Mouse (Mus musculus): ENCODE results near the gene Macrod1. TPM values are rescaled to one million over a fixed set of nuclear protein-coding genes. Genes with fewer than 3 reads are reported as not detected.
A peak's percentile ranks its signal among the peaks of the same experiment; 100 is the strongest.
"Not testable (repeated sequence)": the region's sequence is repeated elsewhere in the genome, so short reads cannot be mapped to it uniquely, and the experiment has no call there.

The Macrod1 gene
- polyA plus RNA-seq, 1 experiment, result 22.2 TPM

DNA sequence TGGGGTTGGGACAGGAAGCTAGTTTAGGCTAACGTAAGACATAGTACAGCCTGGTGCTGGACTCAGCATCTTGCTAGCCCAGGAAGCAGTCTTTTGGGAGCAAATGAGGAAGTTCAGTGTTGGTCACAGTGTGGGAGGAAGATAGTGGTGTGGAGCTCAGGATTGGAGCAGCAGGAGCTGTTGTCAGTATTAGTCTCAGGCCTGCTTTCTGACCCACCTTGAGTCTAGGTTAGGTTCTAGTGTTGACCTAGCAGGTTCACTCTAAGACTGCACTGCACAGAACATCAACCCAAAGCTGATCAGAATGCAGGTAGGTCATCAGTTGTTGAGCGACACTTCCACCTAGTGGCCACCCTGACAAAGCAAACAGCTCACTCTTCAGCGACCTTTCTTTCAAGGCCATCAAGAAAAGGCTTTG lies 36.4 kb upstream of the Macrod1 start:
- TF ChIP-seq CTCF (IDR thresholded peaks at IDR 0.05; ENCODE audit: extremely low read depth, insufficient read depth, low read length) (peak; percentile 66), POLR2A (IDR thresholded peaks at IDR 0.05; ENCODE audit: extremely low read depth, insufficient read depth, low read length) (no peak)
- Histone ChIP-seq H3K4me1 (ENCODE audit: control insufficient read depth, insufficient read depth, low read length) (no peaks in the 10 kb centered on the region), H3K4me3 (ENCODE audit: insufficient read depth, low read length) (no peak overlapping the region), H3K27ac (ENCODE audit: insufficient read depth, low read length) (no peak overlapping the region)

DNA sequence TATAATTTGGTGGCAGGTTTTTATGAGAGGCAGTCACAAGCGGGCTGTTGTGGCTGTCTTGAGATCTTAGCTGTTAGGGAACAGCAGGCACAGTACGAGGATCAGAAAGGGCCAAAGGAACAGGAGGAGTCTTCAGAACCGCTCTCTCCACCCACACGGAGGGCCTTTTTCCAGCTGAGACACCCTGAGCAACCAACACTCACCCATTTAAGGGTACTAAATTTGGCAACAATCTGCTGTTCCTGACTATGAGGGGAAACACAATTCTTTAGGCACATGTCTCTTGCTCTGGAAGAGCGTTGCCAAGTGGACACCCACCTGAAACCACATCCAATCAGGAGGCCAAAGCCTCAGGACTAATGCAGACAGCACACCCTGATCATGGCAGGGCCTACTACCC lies 27.1 kb upstream of the Macrod1 start:
- TF ChIP-seq POLR2A (IDR thresholded peaks at IDR 0.05; ENCODE audit: extremely low read depth, insufficient read depth, low read length), result no peak
- TF ChIP-seq CTCF (IDR thresholded peaks at IDR 0.05; ENCODE audit: extremely low read depth, insufficient read depth, low read length), result no peak
- no peak overlapping the region for H3K27ac ChIP-seq (ENCODE audit: insufficient read depth, low read length)
- peaks cover 3% of the 10 kb centered on the region for H3K4me1 ChIP-seq (ENCODE audit: control insufficient read depth, insufficient read depth, low read length)
- no peak overlapping the region for H3K4me3 ChIP-seq (ENCODE audit: insufficient read depth, low read length)

DNA sequence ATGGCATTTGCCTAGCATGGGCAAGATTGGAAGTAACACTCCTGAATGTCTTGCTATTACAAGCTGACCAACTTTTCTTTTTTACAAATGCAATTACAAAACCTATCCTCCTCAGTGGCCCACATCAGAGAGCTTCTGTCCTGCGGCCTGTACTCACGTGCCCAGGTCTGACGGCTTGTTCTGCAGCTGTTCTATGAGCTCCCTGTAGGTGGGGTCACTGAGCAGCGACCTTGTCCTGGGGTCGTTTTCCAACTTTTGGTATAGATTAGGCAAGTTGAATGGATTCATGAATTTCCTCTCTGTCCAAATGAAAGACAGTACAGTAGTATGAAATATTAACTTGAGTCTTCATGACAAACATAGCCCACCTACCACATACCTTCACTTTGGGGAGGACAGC lies 22.6 kb upstream of the Macrod1 start:
- TF ChIP-seq CTCF (IDR thresholded peaks at IDR 0.05; ENCODE audit: extremely low read depth, insufficient read depth, low read length) (no peak), POLR2A (IDR thresholded peaks at IDR 0.05; ENCODE audit: extremely low read depth, insufficient read depth, low read length) (no peak)
- no peak overlapping the region for H3K27ac ChIP-seq (ENCODE audit: insufficient read depth, low read length)
- H3K4me3 ChIP-seq (ENCODE audit: insufficient read depth, low read length), result no peak overlapping the region
- peaks cover 6% of the 10 kb centered on the region for H3K4me1 ChIP-seq (ENCODE audit: control insufficient read depth, insufficient read depth, low read length)

DNA sequence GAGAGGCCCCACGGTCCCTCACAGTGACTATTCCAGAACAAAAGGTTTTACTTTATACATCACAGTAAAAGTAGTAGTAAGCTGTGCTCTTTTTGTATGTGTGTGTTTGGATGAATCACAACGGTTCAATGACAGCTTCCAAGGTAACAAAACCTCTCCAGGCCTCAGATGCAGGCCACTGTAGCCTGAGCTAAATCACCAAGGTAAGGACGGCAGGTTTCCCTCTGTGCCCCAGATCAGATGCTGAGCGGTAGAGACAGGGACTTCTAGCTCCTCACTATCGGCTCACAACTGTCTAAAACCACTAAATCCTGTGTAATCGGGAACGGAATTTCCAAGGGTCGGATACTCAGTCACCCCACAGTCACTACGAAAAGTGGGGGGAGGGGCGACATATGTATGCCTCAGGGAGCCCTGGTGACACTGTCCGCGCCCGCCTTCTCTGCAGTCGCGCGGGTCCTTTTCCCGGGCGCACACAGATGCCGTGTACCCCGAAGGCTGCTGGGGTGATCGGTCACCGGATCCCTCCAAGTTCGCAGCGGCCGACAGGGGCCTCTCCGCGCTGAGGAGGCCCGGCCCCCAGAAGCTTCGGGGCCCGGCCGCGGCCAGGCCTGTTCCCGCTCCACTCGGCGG lies 17.4 kb upstream of the Macrod1 start:
- peaks cover 3% of the 10 kb centered on the region for H3K4me1 ChIP-seq (ENCODE audit: control insufficient read depth, insufficient read depth, low read length)
- no peak for TF ChIP-seq CTCF (IDR thresholded peaks at IDR 0.05; ENCODE audit: extremely low read depth, insufficient read depth, low read length)
- TF ChIP-seq POLR2A (IDR thresholded peaks at IDR 0.05; ENCODE audit: extremely low read depth, insufficient read depth, low read length), result no peak
- H3K4me3 ChIP-seq (ENCODE audit: insufficient read depth, low read length), result peak overlapping the region; percentile 57
- no peak overlapping the region for H3K27ac ChIP-seq (ENCODE audit: insufficient read depth, low read length)

DNA sequence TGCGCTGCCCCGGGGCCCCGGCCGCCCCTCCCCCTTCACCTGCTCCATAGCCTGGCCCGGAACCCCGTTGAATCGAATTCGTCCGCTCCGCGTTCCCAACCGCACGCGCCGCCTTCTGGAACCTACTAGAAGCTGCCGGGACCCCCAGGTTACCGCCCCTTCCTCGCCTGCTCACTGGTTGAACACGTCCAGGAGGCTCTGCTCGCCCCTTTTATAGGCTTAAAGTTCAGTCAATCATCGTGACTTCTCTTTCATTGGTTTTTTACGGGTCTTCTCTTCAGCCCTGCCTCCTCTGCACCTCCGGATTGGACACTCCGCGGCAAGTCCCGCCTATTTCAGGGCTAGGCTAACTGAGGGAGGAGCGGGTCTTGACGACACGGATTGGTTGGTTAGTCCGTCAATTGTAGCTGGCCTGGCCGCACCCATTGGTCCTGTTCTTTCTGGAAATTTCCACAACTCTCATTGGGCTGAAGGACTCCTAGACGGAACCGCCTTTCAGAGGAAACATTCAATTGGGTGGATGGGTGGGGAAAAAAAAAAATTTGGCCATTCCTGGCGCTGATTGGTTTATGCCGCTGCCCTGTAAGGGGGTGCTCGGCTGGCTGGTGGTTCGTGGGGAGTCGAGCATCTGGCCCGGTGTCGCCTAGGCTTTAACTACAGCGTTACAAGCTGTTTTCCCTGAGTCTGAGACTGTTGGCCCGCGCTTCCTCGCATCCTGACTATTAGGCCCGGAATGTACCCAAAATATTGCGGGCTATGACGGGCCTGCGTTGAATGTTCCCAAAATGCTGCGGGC lies 16.6 kb upstream of the Macrod1 start, which contains the start of gene Stip1:
TSS of gene Stip1 (minus strand) at position 127 of the 796 bp plus-strand sequence.
- peak within 1 kb of the TSS; percentile 72 for H3K27ac ChIP-seq (ENCODE audit: insufficient read depth, low read length)
- H3K4me3 ChIP-seq (ENCODE audit: insufficient read depth, low read length), result peak within 1 kb of the TSS; percentile 57
- TF ChIP-seq CTCF (IDR thresholded peaks at IDR 0.05; ENCODE audit: extremely low read depth, insufficient read depth, low read length) (no peak), POLR2A (IDR thresholded peaks at IDR 0.05; ENCODE audit: extremely low read depth, insufficient read depth, low read length) (peak; percentile 98)
- H3K4me1 ChIP-seq (ENCODE audit: control insufficient read depth, insufficient read depth, low read length), result peaks cover 3% of the 10 kb centered on the region

DNA sequence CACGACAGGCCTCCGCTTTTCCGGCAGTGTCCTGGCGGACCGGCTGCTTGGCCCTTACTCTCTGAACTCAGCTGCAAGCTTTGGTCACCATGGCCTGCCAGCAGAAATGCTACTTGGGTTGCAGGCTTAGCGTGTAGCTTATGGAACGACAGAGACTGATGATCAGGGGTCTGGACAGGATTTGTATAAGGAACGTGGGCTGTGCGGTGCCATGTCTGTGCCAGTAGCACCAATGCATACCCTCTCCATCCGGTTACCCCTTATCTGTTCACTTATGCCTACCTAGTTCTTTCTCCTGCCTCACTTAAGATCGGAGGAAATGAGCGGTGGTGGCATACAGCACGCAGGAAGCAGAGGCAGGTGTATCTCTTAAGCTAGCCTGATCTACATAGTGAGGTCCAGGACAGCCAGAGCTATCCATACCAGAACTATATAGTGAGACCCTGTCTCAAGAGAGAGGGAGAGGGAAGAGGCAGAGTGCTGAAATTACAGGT lies 15.9 kb upstream of the Macrod1 start:
- H3K4me1 ChIP-seq (ENCODE audit: control insufficient read depth, insufficient read depth, low read length), result peaks cover 3% of the 10 kb centered on the region
- peak overlapping the region; percentile 41 for H3K4me3 ChIP-seq (ENCODE audit: insufficient read depth, low read length)
- H3K27ac ChIP-seq (ENCODE audit: insufficient read depth, low read length), result peak overlapping the region; percentile 72
- TF ChIP-seq CTCF (IDR thresholded peaks at IDR 0.05; ENCODE audit: extremely low read depth, insufficient read depth, low read length) (no peak), POLR2A (IDR thresholded peaks at IDR 0.05; ENCODE audit: extremely low read depth, insufficient read depth, low read length) (no peak)

DNA sequence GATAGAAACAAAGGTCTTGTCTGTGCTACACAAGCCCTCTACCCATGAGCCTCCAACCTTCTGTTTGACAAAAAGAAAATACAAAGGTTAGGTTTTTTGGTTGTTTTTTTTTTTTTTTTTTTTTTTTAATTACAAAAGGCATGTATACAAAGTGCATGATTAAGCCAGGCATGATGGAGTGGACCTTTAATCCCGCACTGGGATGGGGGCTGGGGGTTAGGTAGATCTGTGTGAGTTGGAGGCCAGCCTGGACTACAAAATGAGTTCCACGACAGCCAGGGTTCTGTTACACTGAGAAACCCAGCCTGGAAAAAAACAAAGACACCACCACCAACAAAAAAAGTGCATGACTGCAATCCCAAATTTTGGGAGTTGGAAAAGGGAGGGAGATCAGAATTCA lies 15.4 kb upstream of the Macrod1 start:
- no peak overlapping the region; the same call in 1 of the 2 replicates for H3K4me3 ChIP-seq (ENCODE audit: insufficient read depth, low read length)
- no peak for TF ChIP-seq CTCF (IDR thresholded peaks at IDR 0.05; ENCODE audit: extremely low read depth, insufficient read depth, low read length)
- no peak for TF ChIP-seq POLR2A (IDR thresholded peaks at IDR 0.05; ENCODE audit: extremely low read depth, insufficient read depth, low read length)
- peaks cover 3% of the 10 kb centered on the region for H3K4me1 ChIP-seq (ENCODE audit: control insufficient read depth, insufficient read depth, low read length)
- H3K27ac ChIP-seq (ENCODE audit: insufficient read depth, low read length), result no peak overlapping the region

DNA sequence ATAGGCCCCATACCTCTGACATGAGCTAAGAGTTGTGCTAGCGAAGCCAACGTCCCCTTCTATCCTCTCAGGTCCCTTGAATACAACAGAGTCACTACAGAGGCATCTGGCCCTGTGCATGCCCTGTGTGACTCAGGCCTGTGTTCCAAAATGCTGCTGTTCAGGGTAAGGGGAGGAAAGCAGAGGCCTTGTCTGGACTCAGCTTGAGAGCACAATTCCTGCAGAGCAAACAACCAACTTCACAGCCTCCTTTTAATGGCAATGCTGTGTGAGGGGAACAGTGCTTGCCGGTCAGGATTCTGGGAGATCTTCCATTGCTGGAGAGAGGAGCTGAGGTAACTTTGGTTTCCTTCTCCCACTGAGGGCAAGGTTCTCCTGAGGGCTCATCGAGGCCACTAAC lies 12.3 kb upstream of the Macrod1 start:
- no peak overlapping the region for H3K4me3 ChIP-seq (ENCODE audit: insufficient read depth, low read length)
- no peak for TF ChIP-seq CTCF (IDR thresholded peaks at IDR 0.05; ENCODE audit: extremely low read depth, insufficient read depth, low read length)
- TF ChIP-seq POLR2A (IDR thresholded peaks at IDR 0.05; ENCODE audit: extremely low read depth, insufficient read depth, low read length), result no peak

DNA sequence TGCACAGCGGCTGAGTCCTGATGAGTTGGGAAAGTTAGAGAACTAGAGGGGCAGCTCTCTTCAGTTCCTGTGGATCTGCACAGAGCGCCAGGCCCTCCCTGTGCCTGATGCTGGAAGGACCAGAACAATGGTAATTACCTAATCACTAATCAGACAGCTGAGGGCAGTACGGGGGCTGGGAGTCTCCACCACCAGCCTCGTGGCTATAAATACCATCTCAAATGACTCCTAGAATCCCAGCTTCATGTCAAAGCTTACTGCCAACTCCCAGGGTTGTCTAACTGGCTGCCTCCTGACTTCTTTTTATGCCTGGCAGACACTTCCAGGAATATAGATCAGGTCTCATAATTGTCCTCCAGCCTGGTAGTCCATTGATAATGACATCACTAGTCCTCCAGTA lies 11.9 kb upstream of the Macrod1 start:
- H3K4me1 ChIP-seq (ENCODE audit: control insufficient read depth, insufficient read depth, low read length), result no peaks in the 10 kb centered on the region
- no peak for TF ChIP-seq CTCF (IDR thresholded peaks at IDR 0.05; ENCODE audit: extremely low read depth, insufficient read depth, low read length)
- no peak for TF ChIP-seq POLR2A (IDR thresholded peaks at IDR 0.05; ENCODE audit: extremely low read depth, insufficient read depth, low read length)
- H3K4me3 ChIP-seq (ENCODE audit: insufficient read depth, low read length), result no peak overlapping the region
- H3K27ac ChIP-seq (ENCODE audit: insufficient read depth, low read length), result no peak overlapping the region

More for the DNA sequence above, 12.3 kb upstream of the Macrod1 start:
- Histone ChIP-seq H3K27ac (ENCODE audit: insufficient read depth, low read length) (no peak overlapping the region), H3K4me1 (ENCODE audit: control insufficient read depth, insufficient read depth, low read length) (no peaks in the 10 kb centered on the region)

DNA sequence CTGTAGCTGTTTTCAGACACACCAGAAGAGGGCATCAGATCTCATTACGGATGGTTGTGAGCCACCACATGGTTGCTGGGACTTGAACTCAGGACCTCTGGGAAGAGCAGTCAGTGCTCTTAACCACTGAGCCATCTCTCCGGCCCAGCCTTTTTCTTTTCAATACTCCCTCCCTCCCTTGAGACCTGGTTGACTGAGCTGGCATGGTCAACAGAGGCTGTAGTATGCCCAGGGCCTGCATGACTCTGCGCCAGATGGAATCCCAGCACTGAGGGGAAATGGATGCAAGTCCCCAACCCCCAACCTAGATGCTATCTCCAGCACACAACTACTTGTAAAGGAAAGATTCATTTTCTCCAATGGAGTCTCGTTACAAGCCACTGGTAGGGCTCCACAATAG lies 3.2 kb upstream of the Macrod1 start:
- not testable (repeated sequence) for H3K4me3 ChIP-seq (ENCODE audit: insufficient read depth, low read length); H3K4me1 ChIP-seq (ENCODE audit: control insufficient read depth, insufficient read depth, low read length)

More for the DNA sequence above, 3.2 kb upstream of the Macrod1 start:
- not testable (repeated sequence) for H3K27ac ChIP-seq (ENCODE audit: insufficient read depth, low read length)
